Mouse (Mus musculus) cerebellum, adult (tissue): ENCODE measurements around the gene Gng3.
A peak's percentile ranks its signal among the peaks of the same experiment; 100 is the strongest.
"Not testable (repeated sequence)": the region's sequence is repeated elsewhere in the genome, so short reads cannot be mapped to it uniquely, and the experiment has no call there.

ENCODE experiments used
- ATAC-seq: cut with Nextera tagmentation; 2 replicates; pipeline ENCODE4 v1.9.2; 2017; ENCODE audit warnings: mild to moderate bottlenecking, moderate library complexity, mixed read lengths; ENCODE audit not compliant: insufficient number of reproducible peaks, low FRiP score, low TSS enrichment

Gene Gng3

GRCm38 (mm10) chr19:8839103-8839907, at the start of gene Gng3:
Gene Gng3, minus strand, starts transcription at chr19:8839194.
- peak; percentile 80 for ATAC-seq

GRCm38 (mm10) chr19:8887585-8888463, 48.8 kb upstream of the Gng3 start:
- no peak for ATAC-seq

- no peak for ATAC-seq
Measured at GRCm38 (mm10) chr19:8886916-8887584, 48.1 kb upstream of the Gng3 start.

- ATAC-seq: no peak
Measured at GRCm38 (mm10) chr19:8883616-8884015, 44.6 kb upstream of the Gng3 start, which contains the start of the genes Lbhd1 and Gm49403. Gene Lbhd1, plus strand, starts transcription at chr19:8883732. Gene Gm49403, plus strand, starts transcription at chr19:8883930.

- no peak for ATAC-seq
Measured at GRCm38 (mm10) chr19:8881034-8881392, 42.0 kb upstream of the Gng3 start.

- ATAC-seq: peak; percentile 82
Measured at GRCm38 (mm10) chr19:8880311-8881033, 41.5 kb upstream of the Gng3 start, which contains the start of gene Uqcc3. Gene Uqcc3, minus strand, starts transcription at chr19:8880923.

GRCm38 (mm10) chr19:8875031-8875430, 36.0 kb upstream of the Gng3 start:
- no peak for ATAC-seq

GRCm38 (mm10) chr19:8872266-8872840, 33.4 kb upstream of the Gng3 start:
- no peak for ATAC-seq

GRCm38 (mm10) chr19:8871267-8872186, 32.5 kb upstream of the Gng3 start, which contains the start of gene Ubxn1:
Gene Ubxn1, plus strand, starts transcription at chr19:8871496.
- peak; percentile 89 for ATAC-seq

GRCm38 (mm10) chr19:8870838-8871237, 31.8 kb upstream of the Gng3 start:
- no peak for ATAC-seq

- ATAC-seq: not testable (repeated sequence)
Measured at GRCm38 (mm10) chr19:8870381-8870780, 31.4 kb upstream of the Gng3 start.

- no peak for ATAC-seq
Measured at GRCm38 (mm10) chr19:8864265-8864664, 25.3 kb upstream of the Gng3 start.

GRCm38 (mm10) chr19:8859018-8859417, 20.0 kb upstream of the Gng3 start:
- no peak for ATAC-seq

- no peak for ATAC-seq
Measured at GRCm38 (mm10) chr19:8857689-8858088, 18.7 kb upstream of the Gng3 start.

GRCm38 (mm10) chr19:8853117-8853516, 14.1 kb upstream of the Gng3 start:
- ATAC-seq: no peak

GRCm38 (mm10) chr19:8852236-8852928, 13.4 kb upstream of the Gng3 start:
- no peak for ATAC-seq

- ATAC-seq: no peak
Measured at GRCm38 (mm10) chr19:8851639-8852038, 12.6 kb upstream of the Gng3 start.

GRCm38 (mm10) chr19:8850402-8850901, 11.5 kb upstream of the Gng3 start, which contains the start of gene Lrrn4cl:
Gene Lrrn4cl, plus strand, starts transcription at chr19:8850768.
- no peak for ATAC-seq
